Mouse (Mus musculus) olfactory bulb, adult 2 months (tissue): ENCODE results near the gene Strip1.

Experiments used
- CTCF ChIP-seq: fragments of 200-500 bp; IDR thresholded peaks from 2 replicates; pipeline ENCODE4 v1.5.1; 2012; ENCODE audit warnings: low read depth, mild to moderate bottlenecking, low read length, moderate library complexity; ENCODE audit not compliant: insufficient read depth
- POLR2A ChIP-seq: fragments of 200-500 bp; IDR thresholded peaks from 2 replicates; pipeline ENCODE4 v1.6.1; 2012; ENCODE audit warnings: mild to moderate bottlenecking, low read depth, low read length, moderate library complexity; ENCODE audit not compliant: insufficient read depth

DNA sequence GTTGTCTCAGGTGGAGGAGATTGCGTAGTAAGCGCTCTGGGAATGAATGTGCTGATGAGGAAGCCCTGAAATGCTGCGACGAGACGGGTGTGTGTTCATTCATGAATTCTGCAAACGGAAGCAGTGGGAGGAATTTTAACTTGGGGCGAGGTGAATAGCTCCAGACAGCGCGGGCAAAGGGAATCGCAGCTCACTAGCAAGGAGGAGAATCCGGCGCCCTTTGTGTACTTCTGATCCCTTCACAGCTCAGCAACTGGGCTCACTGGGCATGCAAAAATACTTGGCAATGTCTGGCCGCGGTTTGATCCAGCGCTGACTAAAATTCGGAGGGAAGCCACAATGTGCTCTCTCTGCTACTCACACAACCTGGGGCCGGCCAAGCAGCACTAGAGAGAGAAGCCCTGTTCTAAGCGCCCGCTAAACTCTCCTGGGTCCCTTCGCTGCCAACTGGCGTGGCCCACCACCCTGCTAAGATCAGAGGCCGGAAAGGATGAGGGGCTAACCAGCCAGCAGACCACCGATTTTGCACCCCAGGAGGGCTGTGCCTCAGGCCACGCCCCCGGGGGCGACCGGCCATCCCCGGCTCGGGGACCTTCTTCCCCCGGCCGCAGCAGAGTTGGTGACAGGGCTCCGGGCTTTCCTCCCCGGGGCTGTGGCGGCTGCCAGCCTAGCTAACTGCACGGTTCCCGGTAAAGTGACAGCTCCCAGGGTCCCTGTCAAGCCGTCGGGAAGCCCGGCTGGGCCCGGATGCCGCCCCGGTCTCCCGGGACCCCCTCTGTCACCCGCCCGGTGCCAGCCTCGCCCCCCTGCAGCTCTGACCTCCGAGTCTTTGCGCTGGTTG, 592 bp downstream of the Strip1 start, which contains the start of gene Gm10961:
- TF ChIP-seq CTCF: no peak
- no peak for TF ChIP-seq POLR2A
